Mouse (Mus musculus) CH12.LX (cell line): ENCODE measurements around the gene Map4k3.

Experiments used
- CTCF ChIP-seq, 2 experiments: IDR thresholded peaks in 1 of 2; conservative IDR thresholded peaks in 1 of 2; 2 replicates each; pipeline ENCODE4 v1.5.1; 2011 to 2012; ENCODE audit warnings: low read depth in 2 of 2, low read length in 2 of 2, improper control_type of control experiment in 1 of 2, inconsistent platforms in 1 of 2, mild to moderate bottlenecking in 1 of 2, moderate library complexity in 1 of 2
- GABPA ChIP-seq: IDR thresholded peaks from 2 replicates; pipeline ENCODE4 v1.6.1; 2012; ENCODE audit warnings: low read depth, low read length, improper control_type of control experiment, inconsistent platforms; ENCODE audit not compliant: insufficient replicate concordance
- IRF4 ChIP-seq: IDR thresholded peaks from 2 replicates; pipeline ENCODE4 v1.6.1; 2014; ENCODE audit warnings: low read depth, mild to moderate bottlenecking, inconsistent platforms, low read length, improper control_type of control experiment
- JUN ChIP-seq: IDR thresholded peaks from 2 replicates; pipeline ENCODE4 v1.6.1; 2011; ENCODE audit warnings: low read depth, mild to moderate bottlenecking, low read length, improper control_type of control experiment, moderate library complexity; ENCODE audit not compliant: insufficient read depth
- MEF2A ChIP-seq: IDR thresholded peaks from 2 replicates; pipeline ENCODE4 v1.6.1; 2014; ENCODE audit warnings: low read depth, mild to moderate bottlenecking, inconsistent platforms, low read length, improper control_type of control experiment, borderline replicate concordance
- MXI1 ChIP-seq: IDR thresholded peaks from 2 replicates; pipeline ENCODE4 v1.6.1; 2011; ENCODE audit warnings: mild to moderate bottlenecking, low read depth, low read length, improper control_type of control experiment
- NRF1 ChIP-seq: IDR thresholded peaks from 2 replicates; pipeline ENCODE4 v1.6.1; 2014; ENCODE audit warnings: low read depth, mild to moderate bottlenecking, inconsistent platforms, low read length, improper control_type of control experiment, moderate library complexity
- POLR2A ChIP-seq: IDR thresholded peaks from 2 replicates; pipeline ENCODE4 v1.6.1; 2011; ENCODE audit warnings: low read depth, mild to moderate bottlenecking, improper control_type of control experiment, low read length
- RCOR1 ChIP-seq: conservative IDR thresholded peaks from 2 replicates; pipeline ENCODE4 v1.6.1; 2012; ENCODE audit warnings: low read depth, mild to moderate bottlenecking, inconsistent platforms, low read length, improper control_type of control experiment
- SIN3A ChIP-seq: IDR thresholded peaks from 2 replicates; pipeline ENCODE4 v1.6.1; 2012; ENCODE audit warnings: low read length, improper control_type of control experiment, inconsistent platforms
- UBTF ChIP-seq: IDR thresholded peaks from 2 replicates; pipeline ENCODE4 v1.6.1; 2012; ENCODE audit warnings: low read depth, mild to moderate bottlenecking, inconsistent platforms, low read length, improper control_type of control experiment, moderate library complexity
- USF1 ChIP-seq: IDR thresholded peaks from 2 replicates; pipeline ENCODE4 v1.6.1; 2014; ENCODE audit warnings: low read depth, mild to moderate bottlenecking, inconsistent platforms, low read length, improper control_type of control experiment
- ZC3H11A ChIP-seq: IDR thresholded peaks from 2 replicates; pipeline ENCODE4 v1.6.1; 2012; ENCODE audit warnings: low read depth, mild to moderate bottlenecking, inconsistent platforms, low read length, improper control_type of control experiment
- ZNF384 ChIP-seq: IDR thresholded peaks from 2 replicates; pipeline ENCODE4 v1.6.1; 2012; ENCODE audit warnings: low read depth, low read length, improper control_type of control experiment, inconsistent platforms

DNA sequence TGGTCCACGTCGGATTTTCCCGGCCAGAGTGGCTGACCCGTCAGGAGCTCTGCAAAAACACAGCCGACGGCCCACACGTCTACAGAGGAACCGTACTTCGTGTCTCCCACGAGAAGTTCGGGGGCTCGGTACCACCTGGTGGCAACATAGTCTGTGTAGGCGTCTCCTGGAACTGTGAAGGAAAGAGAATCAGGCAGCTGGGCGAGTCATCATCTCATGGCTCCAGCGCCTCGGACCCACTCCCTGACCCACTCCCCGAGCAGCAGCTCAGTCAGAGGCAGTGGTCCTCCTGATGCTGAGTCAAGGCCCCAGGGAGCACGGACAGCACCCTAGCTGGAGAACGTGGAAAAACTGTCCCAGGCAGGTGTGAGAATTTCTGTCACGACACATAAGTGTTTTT lies 184.6 kb downstream of the Map4k3 start:
- TF ChIP-seq POLR2A (no peak), USF1 (no peak), CTCF (conservative IDR thresholded peaks at IDR 0.05 in 1 of 2, IDR thresholded peaks at IDR 0.05 in 1 of 2; ENCODE audit: low read depth in 2 of 2, low read length in 2 of 2) (no peak), RCOR1 (no peak), ZNF384 (no peak), MEF2A (no peak), MXI1 (no peak), SIN3A (no peak), ZC3H11A (no peak), UBTF (no peak), IRF4 (no peak), GABPA (no peak), NRF1 (no peak), JUN (no peak)
